Mouse (Mus musculus) embryonic fibroblast, embryonic 13.5 days (primary cell): ENCODE results near the gene Scn5a.

ENCODE experiments used
- CTCF ChIP-seq: IDR thresholded peaks from 2 replicates; pipeline ENCODE4 v1.5.1; 2011; ENCODE audit warnings: mild to moderate bottlenecking, control low read depth, low read length, moderate library complexity, borderline replicate concordance; ENCODE audit not compliant: insufficient read depth
- POLR2A ChIP-seq: IDR thresholded peaks from 2 replicates; pipeline ENCODE4 v1.6.1; 2011; ENCODE audit warnings: low read depth, mild to moderate bottlenecking, control low read depth, low read length, moderate library complexity

- no peak for TF ChIP-seq CTCF
- no peak for TF ChIP-seq POLR2A
These were observed 65.8 kb downstream of the Scn5a start for GRCm38 (mm10) chr9:119512993-119513392.
